Mouse (Mus musculus) embryo, embryonic 11 days (tissue): ENCODE results near the gene Sesn2.
"Not testable (repeated sequence)": the region's sequence is repeated elsewhere in the genome, so short reads cannot be mapped to it uniquely, and the experiment has no call there.

Experiments
- DNase-seq: peaks from one replicate; pipeline ENCODE4 v3.0.0-alpha.2; 2015

The Sesn2 gene

DNA sequence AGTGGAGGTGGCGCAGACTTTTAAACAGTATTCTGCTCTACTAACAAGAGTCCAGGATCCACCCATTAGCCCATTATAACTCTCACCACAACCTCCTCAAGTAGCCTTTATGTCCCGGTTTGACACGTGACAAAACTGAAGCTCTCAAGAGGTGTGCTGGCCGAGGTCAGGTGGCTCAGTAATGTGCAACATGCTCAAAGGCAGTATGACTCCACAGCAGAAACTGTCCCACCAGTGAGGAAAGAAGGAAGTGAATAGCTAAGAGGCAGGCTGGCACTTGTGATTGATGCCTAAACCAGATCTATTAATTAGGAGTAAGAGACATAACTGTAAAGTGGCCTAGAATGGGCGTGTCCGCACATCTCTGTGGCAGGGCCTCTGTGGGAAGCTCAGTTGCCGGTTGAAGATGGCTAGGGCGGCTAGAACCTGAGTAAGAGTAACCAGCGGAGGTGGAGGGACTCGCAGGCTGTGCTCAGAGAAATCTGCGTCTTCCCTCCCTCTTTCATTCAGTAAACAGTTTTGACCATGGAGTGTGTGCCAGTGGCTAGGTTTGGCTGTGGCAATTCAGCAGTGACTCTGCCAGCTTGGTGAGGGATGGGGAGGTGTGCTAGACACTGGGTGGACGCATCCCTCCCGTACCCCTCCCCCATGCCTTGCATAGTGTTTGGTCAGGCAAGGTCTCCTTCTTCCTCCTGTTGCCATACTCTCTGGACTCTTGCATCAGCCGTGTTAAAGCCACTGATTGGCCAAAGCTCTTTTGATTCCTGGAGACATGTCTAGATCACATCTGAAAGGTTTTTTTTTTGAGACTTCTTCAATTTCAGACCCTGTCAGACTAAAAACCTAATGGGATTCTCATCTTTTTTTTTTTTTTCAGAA, 3.3 kb upstream of the Sesn2 start:
- DNase-seq, result no peak

DNA sequence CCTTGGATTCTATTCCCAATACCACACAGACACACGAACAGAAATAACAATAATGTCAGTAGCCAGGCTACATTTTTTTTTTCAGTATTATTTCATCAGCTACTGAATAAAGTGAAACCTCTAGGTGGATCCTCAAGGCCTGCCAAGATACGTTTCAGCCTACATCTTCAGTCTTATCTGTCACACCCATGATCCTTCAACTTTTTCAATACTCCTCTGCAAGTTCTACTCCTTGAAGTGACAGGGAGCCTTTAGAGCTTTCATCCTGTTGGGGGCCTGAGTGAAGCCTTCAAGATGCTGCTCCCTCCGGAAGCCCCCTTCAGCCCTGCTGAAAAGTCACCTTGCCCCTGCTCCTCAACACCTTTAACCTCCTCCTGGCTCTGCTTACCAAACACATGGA, 1.8 kb upstream of the Sesn2 start:
- no peak for DNase-seq

DNA sequence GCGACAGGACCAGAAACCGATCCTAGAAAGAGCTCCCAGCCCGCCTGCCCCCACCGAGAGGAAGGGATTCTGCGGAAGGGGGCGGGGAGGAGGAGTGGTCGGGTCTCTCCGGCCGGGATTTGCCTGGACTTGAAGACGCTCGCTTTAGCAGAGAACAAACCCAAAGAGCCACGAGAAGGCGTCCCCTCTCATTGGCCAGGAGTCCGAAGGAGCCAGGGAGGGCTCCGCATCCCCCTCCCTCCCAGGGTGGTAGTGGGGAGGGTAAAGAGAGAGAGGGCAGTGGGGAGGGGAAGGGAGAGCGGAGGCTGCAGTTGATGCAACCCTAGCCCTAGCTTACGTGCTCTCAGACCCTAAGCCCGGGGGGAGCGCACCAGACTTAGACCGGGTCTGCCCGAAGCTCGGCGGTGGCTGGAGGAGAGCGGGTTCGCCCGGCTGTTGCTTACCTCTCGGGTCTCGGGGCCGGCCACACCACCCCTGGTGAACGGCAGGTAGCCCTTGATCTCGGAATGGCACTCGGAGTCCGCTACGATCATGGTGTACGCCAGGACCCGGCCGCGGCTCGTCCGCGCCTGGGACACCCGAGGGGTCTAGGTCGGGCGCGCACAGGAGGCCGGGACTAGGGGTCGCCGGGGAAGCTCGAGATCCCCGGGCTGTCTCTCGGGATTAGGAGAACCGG, 542 bp downstream of the Sesn2 start:
- DNase-seq, result peak; percentile 93

DNA sequence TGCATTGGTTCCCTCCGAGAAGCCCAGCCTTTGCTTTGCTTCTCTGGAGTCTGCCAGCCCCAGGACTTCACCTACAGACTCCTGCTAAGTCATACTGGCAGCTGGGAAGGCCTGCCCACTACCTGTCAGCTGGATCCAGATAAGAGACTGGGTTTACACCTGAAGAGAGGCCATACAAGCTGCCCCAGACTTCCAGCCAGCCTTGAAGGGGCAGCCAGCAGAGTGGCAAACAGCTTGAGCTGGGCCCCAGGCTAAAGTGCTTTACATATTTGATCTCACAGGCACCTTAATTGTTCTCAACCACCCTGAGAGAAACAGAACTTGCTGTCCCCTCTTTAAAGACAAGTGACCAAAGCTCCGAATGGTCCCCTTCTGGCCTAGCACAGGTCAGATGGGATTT, 3.1 kb downstream of the Sesn2 start:
- DNase-seq, result no peak

DNA sequence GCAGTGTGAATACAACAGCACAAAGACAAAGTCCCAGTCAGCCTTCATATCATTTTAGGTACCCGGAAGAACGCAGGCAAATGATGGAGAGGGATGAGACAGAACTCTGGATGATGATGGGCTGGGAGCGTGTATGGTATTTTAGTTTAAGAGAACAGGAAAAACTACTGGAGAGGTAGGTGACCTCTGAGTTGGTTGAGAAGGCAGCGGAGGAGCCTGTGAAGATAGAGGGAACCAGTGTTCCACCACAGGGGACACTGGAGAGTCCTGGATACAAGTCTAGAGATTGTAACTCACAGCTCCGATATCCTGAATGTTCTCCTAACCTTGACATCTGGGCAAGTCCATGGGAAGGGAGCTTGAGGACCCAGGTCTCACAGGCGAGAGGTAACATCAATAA, 4.1 kb downstream of the Sesn2 start:
- DNase-seq, result no peak

DNA sequence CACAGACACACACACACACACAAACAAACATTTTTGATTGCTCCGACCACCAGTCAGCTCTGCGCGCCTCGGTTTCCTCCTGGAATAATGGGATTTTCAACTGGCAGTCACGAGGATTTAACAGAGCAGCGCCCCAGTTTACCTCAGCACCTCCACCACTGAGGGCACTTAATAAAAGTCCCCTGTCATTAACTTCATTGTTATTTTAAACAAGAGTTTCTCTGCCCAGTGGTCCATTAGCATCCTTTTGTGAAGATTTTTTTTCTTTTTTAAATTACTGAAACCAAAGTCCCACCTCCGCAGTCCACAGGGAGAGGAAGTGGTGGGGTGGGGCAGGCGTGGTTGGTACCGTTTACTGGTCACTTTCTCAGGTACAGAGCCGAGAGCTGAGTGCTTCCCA, 4.5 kb downstream of the Sesn2 start:
- DNase-seq, result no peak

DNA sequence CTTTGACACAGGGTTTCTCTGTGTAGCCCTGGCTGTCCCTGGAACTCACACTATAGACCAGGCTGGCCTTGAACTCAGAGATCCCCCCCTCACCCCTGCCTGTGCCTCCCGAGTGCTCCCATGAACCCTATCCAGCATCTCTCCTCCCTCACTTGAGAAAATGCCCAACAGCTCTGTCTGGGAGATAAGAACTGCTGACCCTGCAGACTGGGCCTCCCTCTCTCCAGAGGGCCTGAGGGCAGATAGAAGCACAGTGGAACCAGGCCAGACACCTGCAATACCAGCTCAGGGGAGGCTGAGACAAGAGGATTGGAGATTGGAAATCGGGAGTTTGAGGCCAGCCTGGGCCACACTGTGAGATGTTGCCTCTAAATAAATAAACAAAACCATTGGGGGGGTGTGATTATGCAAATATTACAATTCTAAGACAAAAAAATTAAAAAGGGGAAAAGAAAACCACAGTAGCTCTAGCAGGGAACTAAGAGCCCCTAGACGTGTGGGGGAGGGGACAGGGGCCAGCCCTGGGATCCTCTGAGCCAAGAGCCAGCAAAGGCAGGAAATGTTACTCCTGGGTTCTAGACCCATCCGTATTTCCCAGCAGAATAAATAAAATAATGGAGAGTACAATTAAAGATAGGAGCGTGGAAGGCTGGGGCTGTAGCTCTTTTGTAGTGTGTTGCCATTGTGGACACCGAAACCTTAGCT, 5.1 kb downstream of the Sesn2 start:
- no peak for DNase-seq

DNA sequence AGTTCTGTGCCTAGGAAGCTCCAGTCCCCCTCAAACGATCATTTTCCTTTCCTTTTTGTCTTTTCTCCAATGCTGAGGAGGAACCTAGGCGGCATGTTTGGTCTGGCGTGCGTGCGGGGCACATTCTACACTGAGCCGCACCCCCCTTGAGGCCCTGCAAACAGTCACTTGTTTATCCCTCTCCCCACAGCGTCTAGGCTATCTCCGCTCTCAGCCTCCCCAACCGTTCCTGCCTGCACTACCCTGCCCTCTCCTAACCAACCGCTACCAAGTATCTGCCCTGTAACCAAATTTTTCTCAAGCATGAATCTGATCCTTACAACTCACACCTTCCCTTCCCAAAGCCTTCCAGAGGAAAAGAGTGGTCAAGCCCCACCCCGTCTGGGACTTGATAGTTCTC, 7.0 kb downstream of the Sesn2 start:
- no peak for DNase-seq

DNA sequence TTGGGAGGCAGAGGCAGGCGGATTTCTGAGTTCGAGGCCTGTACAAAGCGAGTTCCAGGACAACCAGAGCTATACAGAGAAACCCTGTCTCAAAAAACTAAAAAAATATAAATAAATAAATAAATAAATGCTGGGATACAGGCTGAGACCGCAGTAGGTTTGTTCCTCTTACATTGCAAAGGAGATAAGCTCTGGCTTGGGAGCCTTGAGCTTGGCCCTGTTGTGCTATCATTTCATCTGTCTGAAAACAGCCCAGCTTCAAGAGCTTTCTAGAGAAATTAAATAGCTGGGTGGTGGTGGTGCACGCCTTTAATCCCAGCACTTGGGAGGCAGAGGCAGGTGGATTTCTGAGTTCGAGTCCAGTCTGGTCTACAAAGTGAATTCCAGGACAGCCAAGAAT, 8.7 kb downstream of the Sesn2 start:
- DNase-seq, result no peak

DNA sequence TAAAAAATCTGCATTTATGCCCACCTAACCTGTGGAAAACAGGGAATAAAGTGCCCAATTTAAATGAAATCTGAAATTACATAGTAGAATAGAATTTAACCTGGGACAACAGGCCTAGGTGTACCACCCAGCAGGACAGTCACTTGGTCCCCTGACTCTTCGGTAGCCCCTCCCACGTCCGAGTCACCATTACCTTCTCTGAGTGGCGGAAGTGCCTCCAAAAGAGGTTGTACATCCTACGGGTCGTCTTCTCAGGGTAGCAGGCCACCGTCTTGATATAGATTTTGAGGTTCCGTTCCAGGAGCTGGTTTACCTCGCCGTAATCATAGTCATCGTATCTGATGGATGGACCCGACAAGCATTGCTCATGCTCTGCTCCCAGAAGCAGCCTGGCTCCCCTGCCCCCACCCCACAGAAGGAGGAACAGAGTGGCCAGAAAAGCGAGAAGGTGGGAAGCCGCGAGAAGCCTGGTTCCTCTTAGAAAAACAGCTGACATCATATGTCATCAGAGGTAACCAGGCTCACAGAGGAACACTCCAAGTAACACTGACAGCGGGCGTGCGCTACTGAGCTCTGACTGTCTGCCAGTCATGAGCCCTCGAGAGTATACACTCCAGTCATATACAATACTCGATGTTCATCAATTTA, 15.9 kb downstream of the Sesn2 start:
- DNase-seq, result no peak

DNA sequence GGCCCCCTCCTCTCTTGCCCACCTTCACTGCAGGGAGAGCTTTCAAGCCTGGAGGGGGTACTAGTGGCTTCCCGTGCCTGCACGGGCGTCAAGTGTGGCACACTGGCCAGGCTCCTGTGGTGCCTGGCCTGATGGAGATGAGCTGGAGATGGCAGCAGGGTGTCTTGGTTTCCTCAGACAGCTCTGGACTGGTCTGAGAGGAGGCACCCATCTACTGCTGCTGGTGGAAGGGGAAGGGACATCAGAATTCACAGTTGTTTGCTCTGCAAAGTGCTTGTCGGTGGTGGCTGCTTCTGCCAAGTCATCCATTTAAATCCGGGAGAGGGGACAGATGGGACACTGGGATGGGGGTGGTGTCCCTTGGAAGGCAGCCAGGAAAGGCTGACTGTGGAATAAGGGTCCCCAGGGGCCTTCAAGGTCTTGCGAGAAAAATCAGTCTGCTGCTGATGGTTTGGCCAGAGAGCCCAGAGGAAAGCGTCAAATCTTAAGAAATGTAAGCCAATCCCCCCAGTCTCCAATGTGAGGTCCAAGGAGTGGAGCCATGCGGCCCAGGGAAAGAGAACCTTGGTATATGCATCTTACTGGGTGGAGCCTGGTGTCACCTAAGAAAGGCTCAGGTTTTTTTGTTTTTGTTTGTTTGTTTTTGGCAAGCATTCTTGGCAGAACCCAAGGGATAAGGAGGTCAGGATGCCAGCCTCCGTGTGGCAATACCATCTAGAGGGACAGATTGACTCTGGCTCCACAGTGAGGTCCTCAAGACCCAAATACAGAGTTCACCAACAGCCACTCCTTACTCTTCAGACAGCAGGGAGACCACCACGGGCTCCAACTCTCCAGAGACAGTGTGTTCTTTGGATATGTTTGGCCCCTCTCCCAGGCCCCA, 17.9 kb downstream of the Sesn2 start:
- no peak for DNase-seq

DNA sequence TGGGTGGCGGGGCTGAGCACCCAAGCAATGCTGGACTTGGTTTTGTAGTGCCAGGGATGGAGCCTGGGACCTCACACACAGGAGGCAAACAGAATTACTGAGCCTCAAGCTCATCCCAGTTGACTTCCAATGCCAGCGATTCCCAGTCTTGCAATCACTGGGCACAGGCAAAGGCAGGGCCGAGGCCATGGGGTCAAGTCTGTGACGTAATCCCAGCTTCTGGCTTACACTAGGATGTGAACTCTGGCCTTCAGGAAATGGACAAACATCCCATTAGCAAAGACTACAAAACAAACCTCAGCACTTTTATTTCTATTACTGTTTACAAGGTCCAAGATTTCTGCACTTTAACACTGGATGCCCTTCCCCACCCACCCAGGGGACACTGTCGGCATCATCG, 18.6 kb downstream of the Sesn2 start:
- no peak for DNase-seq

DNA sequence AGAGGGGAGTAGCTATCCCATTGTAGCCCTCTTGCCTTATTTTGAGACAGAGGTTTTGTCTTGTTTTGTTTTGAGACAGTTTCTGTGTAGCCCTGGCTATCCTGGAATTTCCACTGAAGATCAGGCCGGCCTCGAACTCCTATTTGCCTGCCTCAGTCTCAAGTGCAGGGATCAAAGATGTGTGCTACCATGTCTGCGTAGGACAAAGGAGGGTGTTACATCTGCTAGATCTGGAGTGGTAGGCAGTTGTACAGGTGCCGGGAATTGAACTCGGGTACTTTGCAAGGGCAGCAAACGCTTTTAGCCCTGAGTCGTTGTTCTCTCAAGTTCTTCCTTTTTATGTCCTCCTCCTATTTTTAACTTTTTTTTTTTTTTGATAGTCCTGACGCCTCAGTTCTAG, 19.2 kb downstream of the Sesn2 start:
- no peak for DNase-seq

DNA sequence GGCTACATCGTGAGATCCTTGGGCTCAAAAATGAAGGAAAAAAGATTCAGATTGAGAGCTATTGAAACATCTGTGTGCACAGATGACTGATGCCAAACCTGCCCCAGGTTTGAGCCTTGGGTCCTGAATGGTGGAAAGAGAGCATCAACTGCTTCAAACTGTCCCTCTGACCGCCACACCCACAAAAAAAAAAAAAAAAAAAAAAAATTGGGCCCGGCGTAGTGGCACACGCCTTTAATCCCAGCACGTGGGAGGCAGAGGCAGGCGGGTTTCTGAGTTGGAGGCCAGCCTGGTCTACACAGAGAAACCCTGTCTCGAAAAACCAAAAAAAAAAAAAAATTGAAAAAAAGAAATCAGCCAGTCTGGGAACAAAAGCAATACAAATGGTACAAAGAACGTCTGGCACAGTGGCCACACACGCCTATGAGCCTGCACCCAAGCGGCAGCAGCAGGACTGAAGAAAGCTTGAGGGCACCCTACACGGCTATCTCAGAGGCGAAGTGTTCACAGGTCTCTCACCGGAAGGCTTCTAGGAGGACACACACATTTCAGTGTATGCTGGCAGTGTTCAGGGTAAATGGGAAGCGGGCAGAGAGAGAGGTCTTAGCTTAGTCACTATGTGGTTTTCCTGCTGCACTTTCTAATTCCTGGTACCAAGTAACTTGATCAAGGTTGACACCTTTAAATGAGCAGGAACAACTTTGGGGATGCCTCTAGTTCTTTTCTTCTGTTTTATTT, 19.9 kb downstream of the Sesn2 start:
- no peak for DNase-seq

DNA sequence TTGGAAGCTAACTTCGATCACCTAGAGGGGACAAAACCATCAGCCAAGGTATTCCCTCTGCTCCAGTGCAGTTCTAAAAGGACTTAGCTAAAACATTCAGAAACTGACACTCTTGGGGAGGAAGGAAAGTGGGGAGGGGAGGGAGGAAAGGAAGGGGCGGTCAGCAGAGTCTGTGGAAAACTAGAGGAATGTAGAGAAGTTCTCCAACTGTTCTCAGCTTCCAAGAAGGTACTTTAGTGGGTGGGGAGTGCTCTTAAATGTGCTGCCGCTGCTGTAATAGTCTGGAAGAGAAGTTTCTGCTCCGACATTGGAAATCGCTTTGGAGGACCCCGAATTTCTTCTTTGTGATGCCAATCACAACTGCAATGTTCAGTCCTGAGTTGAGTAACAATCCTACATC, 21.3 kb downstream of the Sesn2 start:
- DNase-seq, result no peak

DNA sequence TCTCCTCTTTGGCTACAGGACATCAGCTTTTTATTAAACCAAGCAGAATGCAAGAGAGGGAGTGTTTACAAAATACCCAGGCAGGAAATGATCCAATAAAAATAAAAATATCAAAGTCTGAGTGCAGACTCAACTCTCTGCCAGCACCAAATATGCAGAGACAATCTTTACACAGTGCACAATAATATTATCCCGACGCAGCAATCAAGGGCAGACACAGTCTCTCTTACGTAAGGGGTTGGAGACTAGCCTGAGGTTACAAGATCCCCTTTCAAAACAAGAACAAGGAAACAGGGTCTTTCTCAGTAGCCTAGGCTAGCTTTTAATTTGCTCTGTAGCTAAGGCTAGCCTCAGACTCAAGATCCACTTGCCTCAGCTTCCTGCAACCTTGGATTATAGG, 21.8 kb downstream of the Sesn2 start:
- no peak for DNase-seq

DNA sequence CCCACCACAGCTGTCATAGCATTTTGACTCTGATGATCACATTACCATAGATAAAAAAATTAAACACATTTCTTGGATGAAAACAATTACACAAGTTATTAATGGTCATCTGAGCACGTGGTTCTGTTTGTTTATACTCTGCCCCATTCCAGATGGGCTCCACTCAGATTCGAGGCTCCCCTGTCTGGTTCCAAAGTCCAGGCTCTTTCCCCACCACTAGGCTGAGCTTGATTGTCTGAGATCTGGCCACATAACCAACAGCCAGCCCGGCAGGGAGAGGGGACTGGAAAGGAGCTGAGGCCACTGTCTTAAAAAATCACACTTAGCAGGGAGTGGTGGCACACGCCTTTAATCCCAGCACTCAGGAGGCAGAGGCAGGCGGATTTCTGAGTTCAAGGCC, 25.5 kb downstream of the Sesn2 start:
- DNase-seq, result no peak

DNA sequence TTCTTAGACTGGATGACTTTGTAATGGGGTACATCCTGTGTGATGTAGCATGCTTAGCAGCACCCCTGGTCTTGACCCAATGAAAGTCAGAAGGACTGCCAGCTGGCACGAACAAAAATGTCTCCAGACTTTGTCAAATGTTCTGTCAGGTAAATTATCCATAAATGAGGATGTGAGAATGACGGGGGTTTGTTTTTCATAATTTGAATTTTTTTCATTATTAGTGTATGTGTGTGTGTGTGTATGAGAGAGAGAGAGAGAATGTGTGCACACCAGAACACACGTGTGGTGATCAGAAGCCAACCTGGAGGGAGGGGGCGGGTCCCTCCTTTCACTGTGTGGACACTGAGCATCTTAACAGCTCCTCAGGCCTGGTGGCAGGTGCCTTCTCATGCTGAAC, 26.1 kb downstream of the Sesn2 start:
- DNase-seq, result no peak

DNA sequence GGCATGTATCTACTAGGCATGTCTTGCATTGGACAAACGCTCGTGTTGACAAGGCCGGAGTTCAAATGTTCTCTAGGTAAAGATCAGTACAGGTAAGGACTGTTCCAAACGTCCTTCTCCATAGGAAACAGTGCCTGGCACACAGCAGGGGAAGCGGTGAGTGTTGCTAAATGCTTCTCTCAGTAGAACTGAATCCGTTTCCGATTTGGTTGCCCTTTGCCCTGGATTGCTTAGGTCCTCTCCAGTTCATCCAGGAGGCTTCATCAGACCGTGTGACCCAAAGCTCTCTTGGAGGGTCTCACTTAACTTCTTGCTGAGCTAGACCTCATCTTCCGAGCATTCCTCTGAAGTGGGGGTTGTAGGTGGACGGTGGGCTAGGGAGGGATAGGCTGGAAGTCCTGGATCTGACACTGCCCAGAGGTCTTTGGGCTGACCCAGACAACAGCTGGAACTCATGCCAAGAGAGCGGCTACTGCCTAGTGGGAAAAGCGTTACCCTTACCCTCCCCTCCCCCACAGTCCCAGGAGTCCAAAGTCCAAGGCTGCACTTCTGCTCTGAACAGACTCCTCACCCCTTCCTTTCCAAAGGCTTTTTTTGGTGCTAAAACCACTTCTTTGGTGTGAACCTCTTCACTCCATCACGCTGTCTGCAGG, 27.2 kb downstream of the Sesn2 start:
- DNase-seq, result no peak

DNA sequence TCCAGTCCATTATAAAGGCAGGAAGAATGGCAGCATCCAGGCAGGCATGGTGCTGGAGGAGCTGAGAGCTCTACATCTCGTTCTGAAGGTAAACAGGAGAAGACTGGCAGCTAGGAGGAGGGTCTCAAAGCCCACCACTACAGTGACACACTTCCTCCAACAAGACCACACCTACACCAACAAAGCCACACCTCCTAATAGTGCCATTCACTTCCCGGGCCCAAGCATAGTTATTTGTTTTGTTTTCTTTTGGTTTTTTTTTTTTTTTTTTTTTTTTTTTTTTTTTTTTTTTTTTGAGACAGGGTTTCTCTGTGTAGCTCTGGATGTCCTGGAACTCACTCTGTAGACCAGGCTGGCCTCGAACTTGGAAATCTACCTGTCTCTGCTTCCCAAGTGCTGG, 28.2 kb downstream of the Sesn2 start:
- not testable (repeated sequence) for DNase-seq

DNA sequence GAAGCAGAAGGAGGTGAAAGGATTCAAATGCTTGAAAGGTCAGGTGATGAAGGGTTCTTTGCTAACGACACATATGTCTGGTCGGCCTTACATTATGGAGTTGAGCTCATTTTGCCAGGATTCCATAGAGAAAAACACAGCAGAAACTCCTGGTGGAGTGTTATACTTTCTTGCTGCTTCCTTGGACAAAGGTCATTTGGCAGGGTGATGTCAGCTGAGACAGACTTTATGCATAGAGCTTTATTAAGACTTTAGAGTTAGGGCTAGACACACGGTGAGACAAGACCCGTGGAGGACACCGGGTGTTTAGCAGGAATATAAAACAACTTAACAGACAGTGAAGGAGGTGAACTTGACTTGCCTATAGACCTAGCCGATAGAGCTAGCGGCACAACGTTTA, 32.5 kb downstream of the Sesn2 start:
- DNase-seq, result no peak
